Mouse (Mus musculus) Patski (cell line): Measurements from ENCODE around the gene Slco3a1. TPM values are rescaled to one million over a fixed set of nuclear protein-coding genes. Genes with fewer than 3 reads are reported as not detected.

Experiments
- ATAC-seq: fragments of 100-300 bp; one replicate; pipeline ENCODE4 v1.8.0; 2021
- CTCF ChIA-PET: fragments of 350-600 bp; sonication (Branson Sonifier 250); formaldehyde crosslinking; loops from one replicate; lab custom pipeline; 2022; ENCODE audit warnings: inconsistent platforms; lab: Charles Lee
- POLR2A ChIA-PET: fragments of 350-600 bp; sonication (Branson Sonifier 250); formaldehyde crosslinking; loops from one replicate; lab custom pipeline; 2022; ENCODE audit warnings: antibody characterized with exemption, inconsistent platforms; lab: Charles Lee
- DNase-seq: peaks from one replicate; pipeline ENCODE4 v3.0.0-alpha.2; 2011; ENCODE audit warnings: low read depth, low spot score
- H3K27me3 ChIP-seq: fragments of 371-371 bp; one replicate; pipeline ENCODE4 v1.5.1; 2021
- CTCF ChIP-seq: fragments of 100-300 bp; IDR thresholded peaks from one replicate; pipeline ENCODE4 v1.5.1; 2021
- in situ Hi-C: fragments of 300-500 bp; cut with MboI; formaldehyde crosslinking; loops from 3 replicates; pipeline ENCODE4 v1.11.1; 2018; ENCODE audit warnings: low pct_unique_long_range_greater_than_20kb, mixed read lengths
- polyA plus RNA-seq: library from polyadenylated mRNA; unstranded; gene quantifications from one replicate; pipeline ENCODE4 v1.2.3, GENCODE M21; 2021

Gene Slco3a1
- polyA plus RNA-seq, 1 experiment from 2014 or later: 25.3 TPM

DNA sequence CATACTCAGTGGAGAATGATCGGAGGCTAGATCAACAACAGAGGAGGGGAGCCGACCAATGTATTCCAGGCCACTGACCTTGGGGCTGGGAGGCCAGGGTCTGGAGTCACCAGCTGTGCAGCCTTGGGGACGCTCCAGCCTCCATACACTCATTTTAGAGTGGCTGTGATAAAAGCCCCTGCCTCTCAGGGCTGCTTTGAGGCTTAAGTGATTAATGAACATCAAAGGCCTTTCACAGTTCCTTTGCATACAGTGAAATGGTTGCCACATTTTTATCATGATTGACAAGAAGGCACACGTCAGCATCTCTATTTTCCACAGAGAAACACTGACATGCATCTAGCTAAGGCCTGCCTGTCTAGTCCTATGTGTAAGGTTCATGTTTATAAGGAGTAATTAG, 189.0 kb downstream of the Slco3a1 start:
- TF ChIP-seq CTCF: no peak
- no peaks in the 10 kb centered on the region for H3K27me3 ChIP-seq
- ATAC-seq: no peak
- in situ Hi-C loops: loop anchor here (25.0 kb wide), 1 partner anchor 1978 kb away; no protein-coding TSS in a partner anchor
- ChIA-PET CTCF (interaction anchor here (9.6 kb wide), 1 partner anchor 746 kb away, joined by 57 read pairs; no protein-coding TSS in a partner anchor), POLR2A (interaction anchor here (0.7 kb wide), 1 partner anchor 57 kb away, joined by 3 read pairs; no protein-coding TSS in a partner anchor)
- DNase-seq: no peak

DNA sequence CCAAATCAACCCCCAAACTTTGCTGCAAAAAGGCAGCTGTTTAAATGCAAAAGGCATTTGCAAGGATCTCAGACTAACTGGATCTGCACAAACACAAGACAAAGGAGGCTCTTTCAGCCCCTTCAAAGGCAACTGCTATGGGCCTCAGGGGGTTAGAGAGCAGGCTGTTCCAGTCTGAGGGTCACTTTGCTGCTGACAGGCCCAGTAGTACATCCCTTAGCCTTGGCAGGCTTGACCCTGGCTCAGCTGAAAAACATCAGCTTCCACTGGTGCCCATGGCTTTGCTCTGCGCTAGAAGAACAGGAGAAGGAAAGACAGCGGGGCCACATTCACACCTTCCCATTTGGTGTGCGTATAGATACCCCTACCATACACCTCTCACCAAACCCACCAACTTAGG, 189.6 kb downstream of the Slco3a1 start:
- H3K27me3 ChIP-seq: no peaks in the 10 kb centered on the region
- DNase-seq: no peak

DNA sequence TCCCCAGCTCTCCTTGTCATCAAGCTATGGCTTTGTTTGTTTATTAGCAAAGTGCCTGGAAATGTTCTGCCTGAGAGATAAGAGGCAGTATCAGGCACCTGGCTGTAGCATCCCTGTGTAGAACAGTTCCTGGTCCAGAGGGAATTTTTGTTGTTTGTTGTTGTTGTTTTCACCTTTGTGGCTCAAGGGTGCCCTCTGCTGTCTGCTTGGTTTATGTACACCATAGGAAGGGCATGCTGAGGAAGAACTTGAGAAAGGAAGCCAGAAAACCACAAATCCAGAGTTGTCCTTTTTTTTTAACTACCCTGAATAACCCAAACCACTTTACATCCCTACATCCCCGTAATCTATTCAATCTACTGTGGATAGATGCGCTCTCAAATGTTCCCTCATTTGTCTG, 191.1 kb downstream of the Slco3a1 start:
- CTCF ChIA-PET: interaction anchor here (0.8 to 0.9 kb wide), 2 partner anchors 331 to 747 kb away, joined by 3 read pairs; no protein-coding TSS in a partner anchor
- ATAC-seq (no peak), DNase-seq (no peak)
- peak; percentile 36 for TF ChIP-seq CTCF
- in situ Hi-C loops: loop anchor here (25.0 kb wide), 1 partner anchor 1976 kb away; no protein-coding TSS in a partner anchor
- no peaks in the 10 kb centered on the region for H3K27me3 ChIP-seq
- POLR2A ChIA-PET: no interaction called here

More for the DNA sequence above, 189.6 kb downstream of the Slco3a1 start:
- no peak for TF ChIP-seq CTCF
- POLR2A ChIA-PET: no interaction called here
- CTCF ChIA-PET: no interaction called here
- no peak for ATAC-seq
- in situ Hi-C loops: loop anchor here (25.0 kb wide), 1 partner anchor 1978 kb away; no protein-coding TSS in a partner anchor

DNA sequence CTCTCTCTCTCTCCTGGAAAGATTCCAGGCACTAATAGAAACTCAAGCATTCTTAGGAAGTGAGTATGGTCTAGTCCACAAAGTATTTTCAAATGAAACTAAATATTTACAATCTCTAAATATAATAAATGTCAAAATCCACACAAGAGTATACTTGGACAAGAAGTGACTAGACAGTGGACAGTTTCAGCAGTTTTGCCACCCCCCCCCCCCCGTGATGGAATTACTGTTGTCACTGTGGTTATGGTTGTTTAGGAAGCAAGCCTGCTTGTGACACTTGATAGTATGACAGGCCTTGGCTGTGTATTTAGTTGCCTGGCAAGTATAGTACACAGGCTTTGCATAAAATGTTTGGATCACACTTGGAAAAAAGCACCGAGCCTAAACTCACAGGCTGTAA, 192.9 kb downstream of the Slco3a1 start:
- ChIA-PET CTCF (no interaction called here), POLR2A (no interaction called here)
- ATAC-seq (no peak), DNase-seq (no peak)
- no peak for TF ChIP-seq CTCF
- in situ Hi-C loops: loop anchor here (25.0 kb wide), 1 partner anchor 1974 kb away; no protein-coding TSS in a partner anchor
- no peaks in the 10 kb centered on the region for H3K27me3 ChIP-seq

DNA sequence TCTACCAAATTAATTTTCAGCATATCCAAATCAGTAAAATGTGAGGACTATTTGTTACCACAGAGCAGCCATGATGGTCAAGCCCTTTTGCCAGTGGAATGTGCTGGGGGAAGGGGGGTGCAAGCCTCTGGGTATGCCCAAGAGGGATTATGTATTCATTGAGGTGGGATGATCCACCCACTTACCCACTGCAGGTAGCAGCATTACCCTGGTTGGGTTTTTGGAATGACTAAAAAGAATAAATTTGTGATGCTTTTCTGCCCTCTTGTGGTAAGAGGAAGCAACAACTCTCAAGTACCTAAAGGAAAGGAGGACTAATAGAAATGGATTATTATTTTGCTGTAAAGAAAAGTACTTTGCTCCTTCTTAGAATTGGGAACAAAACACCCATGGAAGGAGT, 197.6 kb downstream of the Slco3a1 start:
- ChIA-PET CTCF (interaction anchor here (0.9 to 3.5 kb wide), 3 partner anchors 10 to 702 kb away, joined by 3 to 18 read pairs (median 5); no protein-coding TSS in a partner anchor), POLR2A (no interaction called here)
- in situ Hi-C loops: loop anchor here (5.0 to 25.0 kb wide), 4 partner anchors 345 to 1970 kb away; partner anchors contain the start of gene St8sia2
- peak; percentile 51 for ATAC-seq
- H3K27me3 ChIP-seq: no peaks in the 10 kb centered on the region
- DNase-seq: no peak
- TF ChIP-seq CTCF: peak; percentile 71

DNA sequence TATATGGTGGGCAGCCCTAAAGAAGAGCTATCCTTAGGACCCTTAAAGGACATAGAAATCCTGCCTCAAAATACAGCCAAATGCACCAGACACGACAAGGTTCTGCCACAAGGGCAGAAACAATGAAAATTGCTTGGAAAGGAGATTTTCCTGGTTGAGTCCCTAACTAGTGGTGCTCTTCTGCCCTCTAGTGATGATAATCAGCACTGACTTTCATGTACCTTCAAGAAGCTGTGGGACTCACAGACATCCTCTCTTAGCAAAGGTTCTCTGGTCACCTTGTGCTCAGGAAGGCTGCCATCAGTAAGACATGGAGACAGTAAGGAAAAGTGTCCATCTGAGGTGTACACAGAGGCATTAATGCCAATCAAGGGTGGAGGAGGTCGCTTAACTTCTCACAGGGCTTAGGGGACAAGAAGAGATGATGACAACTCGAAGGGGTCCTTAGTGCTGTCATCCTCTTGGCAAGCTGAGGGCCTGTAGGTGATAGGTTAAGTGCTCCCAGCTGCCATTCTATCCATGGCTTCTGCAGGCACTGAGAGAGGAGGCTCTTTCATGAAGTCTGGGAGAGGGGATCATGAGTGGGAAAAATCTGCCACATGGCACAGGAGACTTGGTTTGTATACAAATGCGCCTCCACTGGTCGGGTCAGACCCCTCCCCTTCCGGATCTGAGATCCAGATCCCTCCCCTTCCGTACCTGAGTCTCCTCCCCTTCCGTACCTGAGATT, 199.9 kb downstream of the Slco3a1 start:
- no peaks in the 10 kb centered on the region for H3K27me3 ChIP-seq
- DNase-seq: no peak
- in situ Hi-C loops: loop anchor here (5.0 to 25.0 kb wide), 4 partner anchors 342 to 1967 kb away; partner anchors contain the start of gene St8sia2
- POLR2A ChIA-PET: no interaction called here
- CTCF ChIA-PET: interaction anchor here (0.7 to 3.5 kb wide), 8 partner anchors 10 to 701 kb away, joined by 3 to 18 read pairs (median 4); no protein-coding TSS in a partner anchor
- peak; percentile 79 for TF ChIP-seq CTCF
- no peak for ATAC-seq

DNA sequence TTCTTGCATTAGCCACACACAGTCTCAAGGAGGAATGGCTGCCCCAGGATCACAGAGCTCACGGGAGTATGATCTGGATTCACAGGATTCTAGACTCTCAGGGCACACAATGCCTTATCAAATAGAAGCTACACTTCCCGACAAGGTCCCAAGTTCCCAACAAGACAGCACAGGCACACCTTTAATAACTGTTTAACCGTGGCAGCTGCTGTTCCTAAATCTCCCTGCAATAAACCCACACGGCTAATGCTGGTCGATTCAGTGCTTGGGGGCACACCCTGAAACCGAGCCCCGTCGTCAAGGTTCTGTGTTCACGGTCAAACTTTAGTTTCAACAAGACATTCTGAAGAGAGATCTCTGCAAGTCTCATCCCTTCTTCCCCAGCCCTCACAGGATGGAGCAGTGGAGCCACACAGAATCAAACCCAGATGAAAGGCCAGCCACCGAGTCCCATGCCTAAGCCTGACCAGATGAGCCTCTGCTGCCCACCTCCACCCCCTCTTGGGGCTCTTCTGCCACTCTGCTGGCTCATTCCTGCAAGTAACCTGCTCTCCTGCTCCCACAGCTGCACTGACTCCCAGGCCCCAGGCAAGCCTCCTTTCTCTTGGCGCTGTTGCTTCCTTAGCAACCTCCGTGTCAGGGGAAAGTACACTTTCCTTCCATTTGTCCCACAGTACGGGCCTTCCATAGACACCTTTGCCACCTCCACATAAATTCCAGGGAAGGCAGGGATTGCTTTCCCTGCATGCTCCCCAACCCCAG, 200.7 kb downstream of the Slco3a1 start:
- CTCF ChIA-PET: interaction anchor here (0.7 to 3.5 kb wide), 6 partner anchors 9 to 701 kb away, joined by 3 to 18 read pairs (median 4); no protein-coding TSS in a partner anchor
- no peak for TF ChIP-seq CTCF
- H3K27me3 ChIP-seq: no peaks in the 10 kb centered on the region
- ATAC-seq (no peak), DNase-seq (no peak)
- POLR2A ChIA-PET: no interaction called here
- in situ Hi-C loops: loop anchor here (10.0 to 25.0 kb wide), 2 partner anchors 399 to 1967 kb away; no protein-coding TSS in a partner anchor

DNA sequence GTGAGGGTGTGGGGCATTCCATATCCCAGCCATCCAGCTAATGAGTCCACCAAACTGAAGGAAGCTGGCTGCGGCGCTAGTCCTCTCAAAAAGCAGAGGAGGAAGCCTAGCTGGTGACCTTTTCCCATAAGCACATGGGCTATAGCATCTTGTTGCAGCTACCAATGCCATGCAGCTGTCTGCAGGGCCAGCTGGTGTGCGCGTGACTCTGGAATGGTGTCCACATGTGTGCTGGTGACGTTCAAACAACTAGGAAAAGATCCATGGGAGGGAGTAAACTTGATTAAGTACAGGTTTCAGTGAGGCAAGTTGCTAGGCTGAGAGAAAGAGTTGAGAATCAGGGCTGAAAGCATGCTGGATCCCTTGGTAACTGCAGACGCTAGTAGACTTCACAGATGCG, 201.3 kb downstream of the Slco3a1 start:
- no peaks in the 10 kb centered on the region for H3K27me3 ChIP-seq
- ATAC-seq (no peak), DNase-seq (no peak)
- ChIA-PET CTCF (interaction anchor here (1.8 kb wide), 1 partner anchor 339 kb away, joined by 4 read pairs; no protein-coding TSS in a partner anchor), POLR2A (interaction anchor here (0.6 kb wide), 1 partner anchor 65 kb away, joined by 3 read pairs; no protein-coding TSS in a partner anchor)
- TF ChIP-seq CTCF: no peak
- in situ Hi-C loops: loop anchor here (10.0 to 25.0 kb wide), 2 partner anchors 398 to 1966 kb away; no protein-coding TSS in a partner anchor

DNA sequence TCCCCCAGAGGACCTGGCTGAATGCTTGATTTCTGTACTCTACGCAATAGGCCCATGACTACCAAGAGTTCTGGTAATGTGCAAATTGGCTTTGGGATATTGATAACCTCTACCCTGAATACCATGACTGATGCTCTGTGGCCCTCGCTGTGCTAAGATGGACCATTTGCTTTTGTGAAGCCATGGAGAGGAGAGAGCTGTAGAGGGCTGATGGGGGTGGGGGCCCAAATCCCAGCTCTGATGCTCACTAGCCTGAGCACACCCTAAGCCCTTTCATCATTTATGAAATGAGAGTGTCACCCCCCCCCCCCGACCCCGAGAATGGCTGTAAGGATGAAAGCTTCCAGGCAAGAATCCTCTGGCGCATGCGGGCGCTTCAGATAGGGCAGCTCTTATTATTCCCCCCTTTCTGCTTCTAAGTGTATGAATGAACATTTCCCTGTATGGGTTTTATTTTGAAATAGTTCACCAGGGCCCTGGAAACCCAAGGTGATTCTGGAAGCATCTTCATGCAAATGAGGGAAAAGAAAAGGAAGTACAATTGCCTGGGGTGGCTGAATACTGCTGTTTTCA, 206.2 kb downstream of the Slco3a1 start:
- H3K27me3 ChIP-seq: no peaks in the 10 kb centered on the region
- TF ChIP-seq CTCF: no peak
- no peak for DNase-seq
- in situ Hi-C loops: loop anchor here (10.0 to 25.0 kb wide), 2 partner anchors 304 to 911 kb away; no protein-coding TSS in a partner anchor
- ChIA-PET CTCF (no interaction called here), POLR2A (no interaction called here)
- ATAC-seq: no peak
